Mouse (Mus musculus): ENCODE measurements around the gene Nuak1.

- no peak for TF ChIP-seq CTCF (IDR thresholded peaks at IDR 0.05; ENCODE audit: borderline replicate concordance, control insufficient read depth, extremely low read depth, insufficient read depth, low read length, poor library complexity)
- TF ChIP-seq POLR2A (IDR thresholded peaks at IDR 0.05; ENCODE audit: control insufficient read depth, extremely low read depth, insufficient read depth, low read length, poor library complexity): no peak
Measured at GRCm38 (mm10) chr10:84392723-84393081, 47.7 kb downstream of the Nuak1 start.

All from thymus, adult 2 months (tissue).